ENCODE assay signal across 8 mouse cellular contexts in genomic region chr2:39007865-39008264, GRCm38 (mm10). TPM values are rescaled to one million over a fixed set of nuclear protein-coding genes. Genes with fewer than 3 reads are reported as not detected.
DNase-seq lines count a peak whose midpoint lies in the region; ATAC-seq and TF ChIP-seq lines count a peak whose summit lies in the region.

No protein-coding gene starts in this region.

- TF ChIP-seq EP300 in liver, embryonic 14.5 days (IDR thresholded peaks at IDR 0.05; ENCODE audit: low read depth), result no peak

- DNase-seq in c-Kit-positive CD71-positive TER-119-negative erythroid progenitor cells, embryonic 14.5 days (ENCODE audit: low read depth), result peak; percentile 91
- DNase-seq in forebrain, embryonic 11.5 days (ENCODE audit: low spot score), result peak; percentile 94
- DNase-seq in kidney, postnatal 25 days, result peak; percentile 93 to 95
- DNase-seq in liver, embryonic 14.5 days (ENCODE audit: low read depth in 3 of 3, low spot score in 3 of 3), result peak; percentile 86 to 87 (median 87)
- DNase-seq in neural tube, embryonic 10.5 days (ENCODE audit: extremely low spot score, low spot score), result peak; percentile 97

- peaks cover 49% of the 10 kb centered on the region for H3K36me3 ChIP-seq in E14TG2a.4 (ENCODE audit: insufficient read depth, low read length)
- peaks cover 8% of the 10 kb centered on the region for H3K36me3 ChIP-seq in forebrain, embryonic 11.5 days (ENCODE audit: control insufficient read depth, insufficient read depth, low read length)
- peaks cover 12% of the 10 kb centered on the region for H3K36me3 ChIP-seq in heart, embryonic 16.5 days (ENCODE audit: control insufficient read depth, insufficient read depth)
- peaks cover 16% of the 10 kb centered on the region for H3K36me3 ChIP-seq in liver, embryonic 14.5 days (replicated peaks; ENCODE audit: control insufficient read depth, insufficient read depth, low read depth)
- H3K36me3 ChIP-seq in stomach, embryonic 15.5 days, result peaks cover 10% of the 10 kb centered on the region

- peak overlapping the region; percentile 89 for H3K9ac ChIP-seq in forebrain, embryonic 11.5 days (ENCODE audit: low read length)
- peak overlapping the region; percentile 97 for H3K9ac ChIP-seq in heart, embryonic 16.5 days (ENCODE audit: low read length)
- H3K9ac ChIP-seq in liver, embryonic 14.5 days (replicated peaks), result peak overlapping the region; percentile 92
- H3K9ac ChIP-seq in stomach, embryonic 15.5 days, result peak overlapping the region; percentile 92

- WGBS in forebrain, embryonic 11.5 days, result under 1% methylated on average over 44 of the region's 44 CpGs
- under 1% methylated on average over 44 of the region's 44 CpGs for WGBS in heart, embryonic 16.5 days
- under 1% methylated on average over 43 of the region's 44 CpGs for WGBS in liver, embryonic 14.5 days (ENCODE audit: insufficient replicate concordance)
- WGBS in stomach, embryonic 15.5 days, result under 1% methylated on average over 44 of the region's 44 CpGs

- peaks cover 60% of the 10 kb centered on the region for H3K4me1 ChIP-seq in E14TG2a.4 (replicated peaks; ENCODE audit: low read depth, low read length)
- peaks cover 17% of the 10 kb centered on the region for H3K4me1 ChIP-seq in forebrain, embryonic 11.5 days (replicated peaks; ENCODE audit: control insufficient read depth, insufficient read depth, low read length)
- H3K4me1 ChIP-seq in heart, embryonic 16.5 days (ENCODE audit: control insufficient read depth, insufficient read depth, low read length), result peaks cover 44% of the 10 kb centered on the region
- H3K4me1 ChIP-seq in liver, embryonic 14.5 days (replicated peaks; ENCODE audit: control insufficient read depth in 2 of 2, insufficient read depth in 2 of 2, low read length in 1 of 2), result peaks cover 29 to 41% of the 10 kb centered on the region in 2 experiments
- H3K4me1 ChIP-seq in stomach, embryonic 15.5 days, result peaks cover 34% of the 10 kb centered on the region

- peak overlapping the region; percentile 85 for H3K4me2 ChIP-seq in forebrain, embryonic 11.5 days (ENCODE audit: low read depth, low read length, severe bottlenecking)
- H3K4me2 ChIP-seq in heart, embryonic 16.5 days (ENCODE audit: low read depth, low read length), result peak overlapping the region; percentile 90
- peak overlapping the region; percentile 98 for H3K4me2 ChIP-seq in liver, embryonic 14.5 days (ENCODE audit: low read depth)
- peak overlapping the region; percentile 83 for H3K4me2 ChIP-seq in stomach, embryonic 15.5 days

- no peaks in the 10 kb centered on the region for H3K27me3 ChIP-seq in E14TG2a.4 (ENCODE audit: insufficient read depth, low read length)
- no peaks in the 10 kb centered on the region for H3K27me3 ChIP-seq in forebrain, embryonic 11.5 days (ENCODE audit: control insufficient read depth, insufficient read depth, low read length)
- no peaks in the 10 kb centered on the region for H3K27me3 ChIP-seq in heart, embryonic 16.5 days (ENCODE audit: control insufficient read depth, insufficient read depth, low read length)
- no peaks in the 10 kb centered on the region for H3K27me3 ChIP-seq in liver, embryonic 14.5 days (ENCODE audit: control insufficient read depth, insufficient read depth, low read length)
- no peaks in the 10 kb centered on the region for H3K27me3 ChIP-seq in stomach, embryonic 15.5 days (replicated peaks)

- peak overlapping the region; percentile 88 for H3K27ac ChIP-seq in forebrain, embryonic 11.5 days (ENCODE audit: low read depth, low read length)
- peak overlapping the region; percentile 97 for H3K27ac ChIP-seq in heart, embryonic 16.5 days (ENCODE audit: low read length)
- H3K27ac ChIP-seq in liver, embryonic 14.5 days, result peak overlapping the region; percentile 95
- H3K27ac ChIP-seq in stomach, embryonic 15.5 days, result peak overlapping the region; percentile 96

- no peak for TF ChIP-seq CTCF in E14TG2a.4 (conservative IDR thresholded peaks at IDR 0.05; ENCODE audit: low read length)
- TF ChIP-seq CTCF in liver, embryonic 14.5 days (IDR thresholded peaks at IDR 0.05; ENCODE audit: low read depth), result peak; percentile 10; the same call in 1 of the 2 replicates

- peak overlapping the region; percentile 98 for H3K4me3 ChIP-seq in E14TG2a.4 (replicated peaks; ENCODE audit: low read length)
- peak overlapping the region; percentile 86 for H3K4me3 ChIP-seq in forebrain, embryonic 11.5 days (ENCODE audit: low read depth, low read length)
- H3K4me3 ChIP-seq in heart, embryonic 16.5 days (ENCODE audit: low read length), result peak overlapping the region; percentile 73
- H3K4me3 ChIP-seq in liver, embryonic 14.5 days (ENCODE audit: insufficient read depth in 1 of 2, low read depth in 2 of 2, low read length in 2 of 2), result peak overlapping the region; percentile 93 to 98
- H3K4me3 ChIP-seq in stomach, embryonic 15.5 days (replicated peaks), result peak overlapping the region; percentile 93

- H3K9me3 ChIP-seq in E14TG2a.4 (ENCODE audit: low read length), result no peaks in the 10 kb centered on the region
- no peaks in the 10 kb centered on the region for H3K9me3 ChIP-seq in forebrain, embryonic 11.5 days (ENCODE audit: control insufficient read depth, low read length)
- H3K9me3 ChIP-seq in heart, embryonic 16.5 days (replicated peaks; ENCODE audit: control insufficient read depth, low read length), result no peaks in the 10 kb centered on the region
- H3K9me3 ChIP-seq in liver, embryonic 14.5 days (ENCODE audit: control insufficient read depth, low read length), result no peaks in the 10 kb centered on the region
- no peaks in the 10 kb centered on the region for H3K9me3 ChIP-seq in stomach, embryonic 15.5 days

- peak; percentile 86 for ATAC-seq in forebrain, embryonic 11.5 days (replicated peaks; ENCODE audit: low FRiP score)
- peak; percentile 84 for ATAC-seq in heart, embryonic 16.5 days (replicated peaks; ENCODE audit: extremely low read depth, insufficient read depth, low FRiP score)
- peak; percentile 82 for ATAC-seq in liver, embryonic 14.5 days (ENCODE audit: insufficient read depth)
- peak; percentile 85 for ATAC-seq in stomach, embryonic 15.5 days (ENCODE audit: insufficient read depth, low FRiP score, low read depth)

RNA-seq across cellular contexts. Expression of gene Rpl35, which starts 2.4 kb away (rescaled TPM):
- 901 and 1,011 TPM in 2 replicates for polyA plus RNA-seq in forebrain, embryonic 11.5 days (2014; fragmentation: Nextera tagmentation; extraction: Ambion mirVana)
- 479 and 487 TPM in 2 replicates for polyA plus RNA-seq in heart, embryonic 16.5 days (2015; fragmentation: Nextera tagmentation; extraction: Ambion mirVana)
- 286 and 465 TPM in 2 replicates for polyA plus RNA-seq in liver, embryonic 14.5 days (2012; rRNA removed)
- 699 and 714 TPM in 2 replicates for polyA plus RNA-seq in liver, embryonic 14.5 days (2014; fragmentation: Nextera tagmentation; extraction: Ambion mirVana)
- 861 and 916 TPM in 2 replicates for polyA plus RNA-seq in stomach, embryonic 15.5 days (2015; fragmentation: Nextera tagmentation; extraction: Ambion mirVana)

RNA-seq across cellular contexts. Expression of gene Arpc5l, which starts 2.7 kb away (rescaled TPM):
- polyA plus RNA-seq in forebrain, embryonic 11.5 days (2014; fragmentation: Nextera tagmentation; extraction: Ambion mirVana), result 146 and 147 TPM in 2 replicates
- polyA plus RNA-seq in heart, embryonic 16.5 days (2015; fragmentation: Nextera tagmentation; extraction: Ambion mirVana), result 77.4 and 83.3 TPM in 2 replicates
- polyA plus RNA-seq in liver, embryonic 14.5 days (2012; rRNA removed), result 14.9 and 29.8 TPM in 2 replicates
- 54.1 and 55.5 TPM in 2 replicates for polyA plus RNA-seq in liver, embryonic 14.5 days (2014; fragmentation: Nextera tagmentation; extraction: Ambion mirVana)
- 119 and 127 TPM in 2 replicates for polyA plus RNA-seq in stomach, embryonic 15.5 days (2015; fragmentation: Nextera tagmentation; extraction: Ambion mirVana)

RNA-seq across cellular contexts. Expression of gene Wdr38, which starts 10.6 kb away (rescaled TPM):
- polyA plus RNA-seq in forebrain, embryonic 11.5 days (2014; fragmentation: Nextera tagmentation; extraction: Ambion mirVana), result 1.5 and 1.8 TPM in 2 replicates
- 1.2 and 1.3 TPM in 2 replicates for polyA plus RNA-seq in heart, embryonic 16.5 days (2015; fragmentation: Nextera tagmentation; extraction: Ambion mirVana)
- 0.29 and 0.42 TPM in 2 replicates for polyA plus RNA-seq in liver, embryonic 14.5 days (2012; rRNA removed)
- polyA plus RNA-seq in liver, embryonic 14.5 days (2014; fragmentation: Nextera tagmentation; extraction: Ambion mirVana), result 0.29 and 0.58 TPM in 2 replicates
- polyA plus RNA-seq in stomach, embryonic 15.5 days (2015; fragmentation: Nextera tagmentation; extraction: Ambion mirVana), result 1.6 and 1.9 TPM in 2 replicates

RNA-seq across cellular contexts. Expression of gene Golga1, which starts 57.5 kb away (rescaled TPM):
- polyA plus RNA-seq in forebrain, embryonic 11.5 days (2014; fragmentation: Nextera tagmentation; extraction: Ambion mirVana), result 32.1 and 34.4 TPM in 2 replicates
- 18.6 and 19.7 TPM in 2 replicates for polyA plus RNA-seq in heart, embryonic 16.5 days (2015; fragmentation: Nextera tagmentation; extraction: Ambion mirVana)
- 5.9 and 9.0 TPM in 2 replicates for polyA plus RNA-seq in liver, embryonic 14.5 days (2012; rRNA removed)
- polyA plus RNA-seq in liver, embryonic 14.5 days (2014; fragmentation: Nextera tagmentation; extraction: Ambion mirVana), result 9.1 and 9.5 TPM in 2 replicates
- polyA plus RNA-seq in stomach, embryonic 15.5 days (2015; fragmentation: Nextera tagmentation; extraction: Ambion mirVana), result 28.8 and 30.1 TPM in 2 replicates

Comparison
In these comparisons a context has a peak if more than half of its experiments do, and no peak if none do; other contexts are left out.
1. Peak in every context shown above with its lines: DNase-seq, ATAC-seq, H3K4me3 ChIP-seq and H3K27ac ChIP-seq.